Mouse (Mus musculus) bone marrow macrophage, adult 2 months (primary cell): ENCODE results near the gene Usp38. TPM values are rescaled to one million over a fixed set of nuclear protein-coding genes. Genes with fewer than 3 reads are reported as not detected.

Source experiments
- H3K27ac ChIP-seq: 2 replicates; pipeline ENCODE4 v1.5.1; 2012; ENCODE audit warnings: low read depth, low read length; ENCODE audit not compliant: insufficient read depth
- H3K4me1 ChIP-seq: 2 replicates; pipeline ENCODE4 v1.6.1; 2012; ENCODE audit warnings: low read length; ENCODE audit not compliant: control insufficient read depth, insufficient read depth
- H3K4me3 ChIP-seq: 2 replicates; pipeline ENCODE4 v1.5.1; 2012; ENCODE audit warnings: mild to moderate bottlenecking, low read length, moderate library complexity; ENCODE audit not compliant: insufficient read depth
- CTCF ChIP-seq: IDR thresholded peaks from 2 replicates; pipeline ENCODE4 v1.5.1; 2012; ENCODE audit warnings: low read depth, mild to moderate bottlenecking, low read length, moderate library complexity
- POLR2A ChIP-seq: IDR thresholded peaks from 2 replicates; pipeline ENCODE4 v1.6.1; 2012; ENCODE audit warnings: mild to moderate bottlenecking, low read depth, low read length, borderline replicate concordance
- polyA plus RNA-seq: library from polyadenylated mRNA; stranded (reverse); fragments of >200 nt; gene quantifications from 2 replicates; pipeline ENCODE4 v1.2.4, GENCODE M21; 2012; ENCODE audit not compliant: missing spikeins, insufficient read depth, insufficient read length

Gene Usp38
- polyA plus RNA-seq, 1 experiment, result 15.5 TPM

DNA sequence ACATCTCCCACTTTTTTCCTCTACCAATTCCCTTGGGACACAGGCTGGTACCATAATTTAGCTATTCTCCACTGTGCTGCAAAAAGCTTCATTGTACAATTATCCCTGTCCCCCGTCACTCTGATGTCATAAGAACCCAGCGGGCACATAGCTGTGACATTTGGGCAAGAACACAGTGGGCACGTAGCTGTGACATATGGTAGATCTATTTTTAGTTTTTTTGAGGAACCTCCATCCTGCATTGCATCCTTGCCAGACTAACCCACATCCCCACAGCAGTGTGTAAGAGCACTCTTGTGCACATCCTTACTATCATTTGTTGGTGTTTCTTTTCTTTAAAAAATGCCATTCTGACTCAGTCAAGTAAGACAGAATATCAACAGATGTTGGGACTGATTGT lies 71.0 kb downstream of the Usp38 start:
- no peak overlapping the region for H3K4me3 ChIP-seq
- no peak for TF ChIP-seq CTCF
- TF ChIP-seq POLR2A, result no peak
- peaks cover 24% of the 10 kb centered on the region for H3K4me1 ChIP-seq
- no peak overlapping the region for H3K27ac ChIP-seq

- Histone ChIP-seq H3K4me1 (peaks cover 13% of the 10 kb centered on the region), H3K27ac (no peak overlapping the region), H3K4me3 (no peak overlapping the region)
- TF ChIP-seq CTCF, result no peak
- no peak for TF ChIP-seq POLR2A
Observed at GRCm38 (mm10) chr8:80941621-80942020, 73.1 kb downstream of the Usp38 start.

DNA sequence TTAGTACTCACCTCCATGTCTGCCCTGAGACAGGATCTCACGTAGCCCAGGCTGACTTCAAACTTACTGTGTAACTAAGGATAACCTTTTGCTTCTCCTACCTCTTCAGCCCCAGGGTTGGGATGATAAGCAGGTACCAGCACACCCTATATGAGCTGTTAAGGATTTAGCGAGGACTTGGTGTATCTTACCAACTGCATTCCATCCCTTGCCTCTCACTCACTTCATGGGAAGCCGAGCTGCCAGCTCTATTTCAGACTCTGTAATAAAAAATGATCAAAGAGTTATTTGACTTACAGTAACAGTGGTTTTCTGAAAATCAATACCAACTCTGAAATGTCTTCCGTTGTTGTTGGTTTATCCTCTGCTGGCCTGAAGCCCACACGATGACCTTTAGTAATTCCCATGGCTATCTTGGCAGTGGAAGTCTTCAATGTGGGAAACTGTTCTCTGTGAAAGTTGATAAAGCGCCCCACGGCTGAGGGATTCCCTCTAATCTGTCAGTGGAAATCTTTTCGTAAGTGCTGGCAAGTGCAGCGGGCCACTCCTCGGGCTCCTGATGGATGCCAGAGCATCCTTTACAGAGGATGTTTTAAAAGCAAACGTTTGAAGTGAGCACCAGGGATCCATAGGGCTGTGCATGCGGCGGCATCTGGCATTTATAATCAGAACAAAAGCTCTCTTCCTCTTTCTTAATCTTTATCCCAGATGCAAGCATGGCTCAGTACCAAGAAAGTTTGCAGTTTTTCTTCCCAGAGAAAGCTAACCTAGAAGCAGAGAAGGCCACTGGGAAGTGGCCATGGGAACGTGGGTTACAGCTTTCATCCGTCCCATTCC lies 76.7 kb downstream of the Usp38 start:
- no peak overlapping the region for H3K27ac ChIP-seq
- H3K4me3 ChIP-seq, result no peak overlapping the region
- TF ChIP-seq POLR2A, result no peak
- no peak for TF ChIP-seq CTCF
- H3K4me1 ChIP-seq, result peaks cover 2% of the 10 kb centered on the region; the same call in 1 of the 2 replicates

Other genes with a start within 250 kb of the Usp38 start
- gene Gab1, start 134.4 kb downstream of the Usp38 start, polyA plus RNA-seq, result 18.5 and 19.7 TPM in 2 replicates